Mouse (Mus musculus): ENCODE results near the gene Trafd1.
A peak's percentile ranks its signal among the peaks of the same experiment; 100 is the strongest.

Gene Trafd1

GRCm38 (mm10) chr5:121384757-121385460, 523 bp downstream of the Trafd1 start:
- peak; percentile 77 for DNase-seq

- DNase-seq, result no peak
Measured at GRCm38 (mm10) chr5:121383857-121384756, 1.3 kb downstream of the Trafd1 start.

- DNase-seq, result no peak
Measured at GRCm38 (mm10) chr5:121380692-121381091, 4.7 kb downstream of the Trafd1 start.

GRCm38 (mm10) chr5:121378678-121379256, 6.7 kb downstream of the Trafd1 start:
- DNase-seq, result no peak

- DNase-seq, result peak; percentile 23
Measured at GRCm38 (mm10) chr5:121376972-121377371, 8.5 kb downstream of the Trafd1 start.

GRCm38 (mm10) chr5:121374790-121375189, 10.6 kb downstream of the Trafd1 start:
- DNase-seq, result no peak

- DNase-seq, result no peak
Measured at GRCm38 (mm10) chr5:121371712-121372111, 13.7 kb downstream of the Trafd1 start.

- DNase-seq, result no peak
Measured at GRCm38 (mm10) chr5:121367255-121367654, 18.2 kb downstream of the Trafd1 start.

GRCm38 (mm10) chr5:121366449-121367225, 18.8 kb downstream of the Trafd1 start:
- DNase-seq, result no peak

GRCm38 (mm10) chr5:121363441-121363840, 22.0 kb downstream of the Trafd1 start:
- DNase-seq, result no peak

- no peak for DNase-seq
Measured at GRCm38 (mm10) chr5:121361696-121362095, 23.7 kb downstream of the Trafd1 start.

- DNase-seq, result peak; percentile 9
Measured at GRCm38 (mm10) chr5:121359229-121359628, 26.2 kb downstream of the Trafd1 start.

GRCm38 (mm10) chr5:121343997-121344396, 41.4 kb downstream of the Trafd1 start:
- DNase-seq, result no peak

- no peak for DNase-seq
Measured at GRCm38 (mm10) chr5:121342490-121342889, 42.9 kb downstream of the Trafd1 start.

- no peak for DNase-seq
Measured at GRCm38 (mm10) chr5:121340965-121341473, 44.4 kb downstream of the Trafd1 start.

GRCm38 (mm10) chr5:121339507-121340230, 45.8 kb downstream of the Trafd1 start:
- DNase-seq, result no peak

GRCm38 (mm10) chr5:121336776-121337175, 48.7 kb downstream of the Trafd1 start:
- DNase-seq, result peak; percentile 22

- no peak for DNase-seq
Measured at GRCm38 (mm10) chr5:121336009-121336408, 49.4 kb downstream of the Trafd1 start.

GRCm38 (mm10) chr5:121335426-121335825, 50.0 kb downstream of the Trafd1 start:
- no peak for DNase-seq

GRCm38 (mm10) chr5:121334454-121334853, 51.0 kb downstream of the Trafd1 start:
- DNase-seq, result no peak

- peak; percentile 41 for DNase-seq
Measured at GRCm38 (mm10) chr5:121333976-121334375, 51.5 kb downstream of the Trafd1 start.

- DNase-seq, result no peak
Measured at GRCm38 (mm10) chr5:121331731-121332130, 53.7 kb downstream of the Trafd1 start.
